Mouse (Mus musculus): ENCODE measurements around the gene Abhd14b.

The Abhd14b gene

DNA sequence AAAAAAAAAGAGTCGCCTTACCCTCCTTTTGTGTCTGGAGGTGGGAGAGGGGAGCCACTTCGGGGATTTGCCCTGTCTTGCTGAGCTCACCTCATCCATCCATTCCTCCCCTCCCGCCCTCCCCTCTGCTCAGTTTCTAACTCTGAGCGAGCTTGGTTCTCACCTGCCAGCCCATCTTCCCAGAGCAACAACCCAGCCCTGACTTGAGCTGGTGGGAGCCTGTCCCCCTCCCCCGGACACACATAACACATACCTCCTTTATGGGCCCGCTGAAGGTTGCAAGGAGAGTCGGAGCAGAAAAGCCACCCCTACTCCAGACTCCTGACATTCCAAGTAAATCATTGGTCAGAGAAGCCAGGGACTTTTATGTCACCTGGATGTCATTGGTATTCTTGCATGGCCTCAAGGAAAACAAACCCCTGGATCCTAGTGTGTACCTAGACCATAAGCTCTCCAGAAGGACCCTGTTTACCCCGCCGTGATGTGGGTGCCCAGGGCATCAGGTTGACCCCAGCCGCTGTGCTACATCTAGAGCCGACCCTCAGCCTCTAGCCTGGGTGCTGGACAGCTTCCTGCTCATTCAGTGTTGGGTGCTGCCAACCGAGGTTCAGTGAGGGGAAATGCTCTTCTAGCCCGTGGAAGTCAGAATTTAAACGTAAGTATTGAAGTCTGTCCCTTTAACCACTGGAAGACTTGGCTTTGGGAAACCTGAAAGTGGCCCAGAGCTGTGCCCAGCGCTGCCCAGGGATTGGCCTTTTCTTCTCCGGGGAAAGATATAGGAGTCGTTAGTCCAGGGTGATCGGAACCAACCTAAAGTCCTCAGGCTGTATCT lies 26.0 kb upstream of the Abhd14b start:
- in situ Hi-C loops (cut with MboI; ENCODE audit: low pct_unique_long_range_greater_than_20kb in 1 of 2, low sequenced_read_pairs in 2 of 2, unreplicated experiment in 1 of 2) = no loop called here

- in situ Hi-C loops (cut with MboI; ENCODE audit: low pct_unique_long_range_greater_than_20kb in 1 of 2, low sequenced_read_pairs in 2 of 2, unreplicated experiment in 1 of 2) = no loop called here
Measured at GRCm38 (mm10) chr9:106421865-106422160, 25.4 kb upstream of the Abhd14b start.

DNA sequence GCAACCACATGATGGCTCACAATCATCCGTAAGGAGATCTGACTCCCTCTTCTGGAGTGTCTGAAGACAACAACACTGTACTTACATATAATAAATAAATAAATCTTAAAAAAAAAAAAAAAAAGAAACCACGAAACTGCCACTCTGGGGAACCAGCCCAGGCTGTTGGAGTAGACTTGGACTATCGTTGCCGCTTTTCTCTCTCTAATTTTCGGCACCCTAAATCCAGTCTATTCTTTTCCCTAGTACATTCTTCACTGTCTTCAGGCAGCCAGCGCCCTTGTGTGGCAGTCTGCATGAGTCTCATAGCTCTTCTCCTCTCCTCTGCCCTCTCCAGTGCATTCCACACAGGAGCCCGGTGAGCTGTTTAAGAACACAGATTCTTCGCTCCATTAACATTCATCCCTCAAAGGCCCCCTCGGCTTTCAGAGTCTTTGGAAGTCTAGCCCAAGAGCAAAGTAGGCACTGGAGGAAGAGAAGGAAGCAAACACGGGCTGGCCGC lies 18.5 kb upstream of the Abhd14b start:
- in situ Hi-C loops (cut with MboI; ENCODE audit: low pct_unique_long_range_greater_than_20kb in 1 of 2, low sequenced_read_pairs in 2 of 2, unreplicated experiment in 1 of 2) = no loop called here

GRCm38 (mm10) chr9:106429221-106430014 lies 17.8 kb upstream of the Abhd14b start, which contains the start of gene Rpl29:
Gene Rpl29, plus strand, starts transcription at chr9:106429454.
- in situ Hi-C loops (cut with MboI; ENCODE audit: low pct_unique_long_range_greater_than_20kb in 1 of 2, low sequenced_read_pairs in 2 of 2, unreplicated experiment in 1 of 2) = no loop called here

GRCm38 (mm10) chr9:106430015-106430264 lies 17.3 kb upstream of the Abhd14b start:
- in situ Hi-C loops (cut with MboI; ENCODE audit: low pct_unique_long_range_greater_than_20kb in 1 of 2, low sequenced_read_pairs in 2 of 2, unreplicated experiment in 1 of 2) = no loop called here

DNA sequence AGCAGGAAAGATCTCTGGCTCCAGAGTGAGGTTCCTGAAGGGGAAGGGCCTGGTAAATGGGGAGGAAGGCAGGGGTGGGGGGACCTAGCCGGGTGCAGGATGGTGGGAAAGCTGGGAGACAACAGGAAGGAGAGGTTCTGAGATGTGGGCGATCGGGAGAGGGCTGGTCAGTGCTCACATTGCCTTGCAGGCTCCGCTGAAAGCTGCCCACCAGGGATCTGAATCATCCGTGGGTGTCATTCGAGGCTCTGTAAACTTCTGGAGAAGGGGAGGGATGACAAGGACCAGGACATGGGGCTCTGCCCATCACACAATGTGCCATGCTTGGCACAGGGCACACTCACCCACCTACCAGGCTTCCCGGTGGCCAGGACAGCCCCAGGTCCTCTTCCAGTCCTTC lies 13.9 kb upstream of the Abhd14b start:
- in situ Hi-C loops (cut with MboI; ENCODE audit: low pct_unique_long_range_greater_than_20kb in 1 of 2, low sequenced_read_pairs in 2 of 2, unreplicated experiment in 1 of 2) = no loop called here

DNA sequence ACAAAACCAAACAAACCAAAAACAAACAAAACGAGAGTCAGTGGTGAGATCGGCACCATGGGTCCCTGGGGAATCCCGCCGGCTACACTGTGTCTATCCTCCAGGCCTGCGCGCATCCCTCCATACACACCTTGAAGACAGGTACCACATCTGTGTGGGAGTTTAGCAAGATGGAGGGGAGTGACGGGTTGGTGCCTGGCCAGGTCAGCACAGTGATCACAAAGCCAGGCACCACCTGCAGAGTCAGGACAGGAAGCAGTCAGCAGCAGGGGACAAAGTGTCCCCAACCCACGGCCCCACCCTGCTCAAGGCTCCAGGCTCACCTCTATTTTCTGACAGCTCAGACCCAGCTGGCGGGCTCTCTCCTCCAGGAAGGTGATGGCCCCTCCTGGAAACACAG lies 10.7 kb upstream of the Abhd14b start:
- in situ Hi-C loops (cut with MboI; ENCODE audit: low pct_unique_long_range_greater_than_20kb in 1 of 2, low sequenced_read_pairs in 2 of 2, unreplicated experiment in 1 of 2) = no loop called here

DNA sequence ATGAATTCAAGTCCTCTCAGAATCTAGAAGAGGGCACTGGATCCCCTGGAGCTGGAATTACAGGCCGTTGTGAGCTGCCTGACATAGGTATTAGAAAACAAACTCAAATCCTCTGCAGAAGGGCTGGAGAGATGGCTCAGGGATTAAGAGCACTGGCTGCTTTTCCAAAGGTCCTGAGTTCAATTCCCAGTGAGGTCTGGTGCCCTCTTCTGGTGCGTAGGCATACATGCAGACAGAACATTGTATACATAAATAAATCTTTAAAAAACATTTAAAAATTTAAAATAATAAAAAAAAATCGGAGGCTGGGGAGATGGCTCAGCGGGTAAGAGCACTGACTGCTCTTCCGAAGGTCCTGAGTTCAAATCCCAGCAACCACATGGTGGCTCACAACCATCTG lies 4.6 kb upstream of the Abhd14b start:
- in situ Hi-C loops (cut with MboI; ENCODE audit: low pct_unique_long_range_greater_than_20kb in 1 of 2, low sequenced_read_pairs in 2 of 2, unreplicated experiment in 1 of 2) = no loop called here

DNA sequence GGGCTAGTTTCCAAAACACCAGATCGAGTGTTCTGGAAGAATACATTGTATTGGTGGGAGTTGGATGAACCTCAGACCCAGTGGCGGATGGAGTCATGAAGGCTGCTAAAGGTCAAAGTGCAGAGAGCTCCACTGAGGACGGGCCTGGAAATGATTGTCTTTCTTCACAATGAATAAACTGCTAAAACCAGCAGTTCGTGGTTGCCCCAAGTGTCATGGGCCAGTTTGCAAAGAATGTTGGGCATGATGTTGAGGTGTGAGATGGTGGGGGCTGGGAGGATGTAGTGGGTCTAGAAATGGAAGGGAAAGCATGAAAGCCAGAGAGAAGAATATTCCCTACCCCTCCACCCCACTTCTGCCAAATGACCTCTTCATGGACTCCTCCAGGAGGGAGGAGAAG lies 2.4 kb upstream of the Abhd14b start:
- in situ Hi-C loops (cut with MboI; ENCODE audit: low pct_unique_long_range_greater_than_20kb in 1 of 2, low sequenced_read_pairs in 2 of 2, unreplicated experiment in 1 of 2) = no loop called here

DNA sequence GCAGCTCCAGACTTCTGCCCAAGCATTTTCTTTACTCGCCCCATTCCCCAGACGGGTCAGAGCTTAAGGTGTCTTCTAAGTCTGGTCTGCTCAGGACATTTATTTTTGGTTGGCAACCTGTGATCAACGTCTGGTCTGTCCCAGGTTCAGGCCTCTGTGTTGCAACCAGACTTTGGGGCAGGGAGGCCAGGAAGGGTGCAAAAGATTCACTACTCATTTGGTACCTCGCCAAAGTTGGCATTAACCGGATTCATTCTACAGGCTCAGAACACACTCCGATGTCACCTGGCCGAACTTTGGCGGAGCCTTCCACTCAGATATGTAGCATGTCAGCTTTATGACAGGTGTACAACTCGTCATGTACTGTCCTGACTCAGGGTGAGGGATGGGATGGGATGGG lies 692 bp downstream of the Abhd14b start:
- in situ Hi-C loops (cut with MboI; ENCODE audit: low pct_unique_long_range_greater_than_20kb in 1 of 2, low sequenced_read_pairs in 2 of 2, unreplicated experiment in 1 of 2) = no loop called here

DNA sequence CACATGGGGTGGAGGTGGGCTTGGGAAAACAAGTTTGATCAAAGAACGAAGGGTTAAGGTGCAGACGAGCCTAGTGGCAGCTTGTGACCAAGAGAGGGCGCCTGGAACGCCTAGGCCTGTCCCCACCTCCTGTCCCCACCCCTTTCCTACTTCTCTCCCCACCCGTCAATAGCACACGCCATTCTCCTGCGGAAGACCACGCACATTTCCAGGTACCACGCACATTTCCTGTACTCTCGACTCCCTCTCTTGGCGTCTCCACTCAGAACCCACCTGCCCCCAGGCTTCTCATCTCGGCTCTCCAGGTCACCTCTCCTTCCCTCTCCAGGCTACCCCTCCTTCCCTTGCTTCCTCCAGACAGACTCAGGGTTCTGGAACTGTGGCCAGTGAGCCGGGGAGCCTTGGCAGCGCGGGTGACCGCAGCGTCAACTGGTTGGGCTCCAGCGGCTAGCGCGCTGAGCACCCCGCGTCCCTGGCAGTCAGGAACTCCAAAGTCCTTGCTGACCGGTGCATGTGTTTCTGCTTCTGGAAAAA lies 1.3 kb downstream of the Abhd14b start:
- in situ Hi-C loops (cut with MboI; ENCODE audit: low pct_unique_long_range_greater_than_20kb in 1 of 2, low sequenced_read_pairs in 2 of 2, unreplicated experiment in 1 of 2) = no loop called here

GRCm38 (mm10) chr9:106449947-106450346 lies 2.7 kb downstream of the Abhd14b start:
- in situ Hi-C loops (cut with MboI; ENCODE audit: low pct_unique_long_range_greater_than_20kb in 1 of 2, low sequenced_read_pairs in 2 of 2, unreplicated experiment in 1 of 2) = no loop called here

DNA sequence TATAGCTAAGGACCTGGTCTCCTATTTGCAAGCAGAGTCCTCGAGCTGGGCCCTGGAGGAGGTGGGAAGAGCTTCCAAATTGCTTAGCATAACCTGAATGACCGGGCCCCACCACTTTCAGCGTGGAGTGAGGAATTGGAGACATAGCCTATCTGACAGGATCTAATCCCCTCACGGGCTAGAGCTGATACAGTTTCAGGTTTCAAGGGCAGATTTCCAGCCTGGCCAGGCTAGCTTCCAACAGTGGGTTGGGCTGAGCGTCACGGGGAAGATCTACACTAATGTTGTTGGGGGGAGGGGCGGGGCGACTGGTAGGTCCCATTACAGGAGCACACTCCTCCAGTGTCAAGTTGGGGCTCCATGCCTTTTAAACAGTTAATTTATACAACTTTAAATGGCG lies 3.4 kb downstream of the Abhd14b start:
- in situ Hi-C loops (cut with MboI; ENCODE audit: low pct_unique_long_range_greater_than_20kb in 1 of 2, low sequenced_read_pairs in 2 of 2, unreplicated experiment in 1 of 2) = no loop called here

- in situ Hi-C loops (cut with MboI; ENCODE audit: low pct_unique_long_range_greater_than_20kb in 1 of 2, low sequenced_read_pairs in 2 of 2, unreplicated experiment in 1 of 2) = no loop called here
Measured at GRCm38 (mm10) chr9:106451298-106451697, 4.0 kb downstream of the Abhd14b start.

GRCm38 (mm10) chr9:106451899-106452298 lies 4.6 kb downstream of the Abhd14b start:
- in situ Hi-C loops (cut with MboI; ENCODE audit: low pct_unique_long_range_greater_than_20kb in 1 of 2, low sequenced_read_pairs in 2 of 2, unreplicated experiment in 1 of 2) = no loop called here

DNA sequence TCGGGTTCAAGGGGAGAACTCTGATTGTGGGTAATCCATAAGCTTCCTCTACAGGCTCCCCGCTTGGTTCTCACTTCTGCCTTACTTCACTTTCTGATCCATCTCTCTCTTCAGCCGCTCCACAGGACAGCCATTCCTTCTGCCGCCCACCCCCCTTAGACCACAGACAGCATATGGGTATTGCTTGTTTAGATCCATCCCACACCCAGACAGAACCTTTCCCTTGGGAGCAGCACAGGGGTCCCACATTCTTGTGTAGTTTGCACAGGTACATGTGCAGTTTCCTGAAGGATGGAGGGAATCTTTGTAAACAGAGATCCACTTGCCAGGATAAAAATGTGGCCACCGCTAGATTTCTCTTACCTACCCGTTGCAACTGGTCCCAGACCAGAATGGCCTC lies 5.1 kb downstream of the Abhd14b start:
- in situ Hi-C loops (cut with MboI; ENCODE audit: low pct_unique_long_range_greater_than_20kb in 1 of 2, low sequenced_read_pairs in 2 of 2, unreplicated experiment in 1 of 2) = no loop called here

DNA sequence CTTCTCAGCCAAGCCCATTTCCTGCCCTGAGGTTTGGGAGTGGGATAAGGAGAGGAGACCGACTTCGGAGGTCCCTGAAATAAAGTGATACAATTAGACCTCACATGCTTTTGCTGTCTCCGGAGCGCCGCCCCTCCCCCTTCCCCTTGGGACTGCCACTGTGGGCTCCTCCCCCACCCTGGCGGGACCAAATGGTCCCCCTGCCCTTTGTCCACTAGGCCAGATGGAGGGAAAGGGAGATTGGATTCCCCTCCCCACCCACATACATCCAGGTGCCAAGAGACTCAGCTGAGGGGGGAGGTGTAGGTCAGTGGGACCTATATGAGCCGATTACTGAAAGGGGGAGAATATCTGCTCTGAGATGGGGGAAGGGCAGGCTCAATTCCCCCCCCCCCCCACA lies 5.6 kb downstream of the Abhd14b start:
- in situ Hi-C loops (cut with MboI; ENCODE audit: low pct_unique_long_range_greater_than_20kb in 1 of 2, low sequenced_read_pairs in 2 of 2, unreplicated experiment in 1 of 2) = no loop called here

GRCm38 (mm10) chr9:106453271-106454070 lies 6.2 kb downstream of the Abhd14b start, which contains the start of gene Pcbp4:
Gene Pcbp4, plus strand, starts transcription at chr9:106453291.
- in situ Hi-C loops (cut with MboI; ENCODE audit: low pct_unique_long_range_greater_than_20kb in 1 of 2, low sequenced_read_pairs in 2 of 2, unreplicated experiment in 1 of 2) = no loop called here
